Mouse (Mus musculus) brain, embryonic 14.5 days (tissue): ENCODE measurements around the gene Slc6a19. TPM values are rescaled to one million over a fixed set of nuclear protein-coding genes. Genes with fewer than 3 reads are reported as not detected.
A peak's percentile ranks its signal among the peaks of the same experiment; 100 is the strongest.

Source experiments
- DNase-seq: peaks from one replicate; pipeline ENCODE4 v3.0.0-alpha.2; 2011; ENCODE audit warnings: low read depth
- CTCF ChIP-seq: fragments of 200-500 bp; IDR thresholded peaks from 2 replicates; pipeline ENCODE4 v1.5.1; 2012; ENCODE audit warnings: inconsistent platforms, mild to moderate bottlenecking, moderate library complexity, borderline replicate concordance; ENCODE audit not compliant: insufficient read depth, insufficient read length; ENCODE audit errors: extremely low read depth
- POLR2A ChIP-seq: fragments of 200-500 bp; IDR thresholded peaks from 2 replicates; pipeline ENCODE4 v1.6.1; 2012; ENCODE audit warnings: mild to moderate bottlenecking, inconsistent platforms, borderline replicate concordance; ENCODE audit not compliant: poor library complexity, insufficient read depth, insufficient read length, severe bottlenecking; ENCODE audit errors: extremely low read depth
- polyA plus RNA-seq: library from polyadenylated mRNA; depleted of rRNA; stranded (reverse); fragments of >200 nt; gene quantifications from 2 replicates; pipeline ENCODE4 v1.2.3, GENCODE M21; 2012; rRNA removed

Gene Slc6a19
- polyA plus RNA-seq, 1 experiment, result 0.45 TPM

DNA sequence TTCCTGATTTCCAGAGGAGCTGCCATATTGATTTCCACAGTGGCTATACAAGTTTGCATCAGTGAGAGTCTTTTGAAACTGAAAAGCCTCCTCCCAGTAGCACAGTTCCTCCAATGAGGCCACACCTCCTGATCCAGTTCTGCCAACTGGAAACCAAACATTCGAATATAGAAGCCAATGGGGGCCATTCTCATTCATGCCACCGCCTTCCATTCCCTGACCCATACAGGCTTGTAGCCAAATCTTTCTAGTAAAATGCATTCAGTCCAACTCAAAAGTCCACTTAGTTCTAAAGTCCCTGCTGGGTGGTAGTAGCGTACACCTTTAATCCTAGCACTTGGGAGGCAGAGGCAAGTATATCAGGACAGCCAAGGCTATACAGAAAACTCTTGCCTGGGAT is 51.4 kb downstream of the Slc6a19 start:
- no peak for DNase-seq
- no peak for TF ChIP-seq CTCF
- no peak for TF ChIP-seq POLR2A

DNA sequence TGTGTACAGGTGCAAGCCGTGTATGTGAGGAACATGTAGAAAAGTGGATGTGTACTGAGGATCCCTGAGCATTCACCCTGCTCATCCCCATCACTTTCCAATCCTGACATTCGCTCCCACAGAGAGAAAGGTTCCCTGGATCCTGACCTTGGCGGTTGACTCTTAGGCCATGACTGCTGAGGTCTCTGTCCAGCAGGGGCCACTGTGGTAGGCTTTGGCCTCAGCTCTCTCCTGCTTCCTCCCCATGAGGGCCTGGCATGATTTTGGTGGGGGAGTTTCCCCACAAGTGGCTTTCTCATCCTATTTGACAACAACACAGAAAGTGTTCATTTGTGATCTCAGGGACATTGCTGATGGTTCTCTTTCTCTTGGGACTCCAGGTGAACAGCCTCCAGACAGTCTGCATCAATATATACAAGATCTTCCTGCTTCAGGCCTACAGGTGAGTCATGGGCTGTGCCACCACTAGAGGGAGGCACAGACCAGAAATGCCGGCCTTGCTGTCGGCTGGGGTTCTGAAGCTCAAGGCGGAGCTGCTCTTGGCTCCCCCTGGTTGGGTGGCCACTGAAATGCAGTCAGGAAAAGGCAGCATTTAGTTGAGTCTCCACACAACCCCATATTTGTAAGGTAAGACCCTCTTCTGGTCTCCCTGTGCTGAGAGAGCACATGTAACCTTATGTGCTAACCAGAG is 58.1 kb downstream of the Slc6a19 start:
- TF ChIP-seq CTCF, result peak; percentile 78
- TF ChIP-seq POLR2A, result no peak
- DNase-seq, result peak; percentile 69

DNA sequence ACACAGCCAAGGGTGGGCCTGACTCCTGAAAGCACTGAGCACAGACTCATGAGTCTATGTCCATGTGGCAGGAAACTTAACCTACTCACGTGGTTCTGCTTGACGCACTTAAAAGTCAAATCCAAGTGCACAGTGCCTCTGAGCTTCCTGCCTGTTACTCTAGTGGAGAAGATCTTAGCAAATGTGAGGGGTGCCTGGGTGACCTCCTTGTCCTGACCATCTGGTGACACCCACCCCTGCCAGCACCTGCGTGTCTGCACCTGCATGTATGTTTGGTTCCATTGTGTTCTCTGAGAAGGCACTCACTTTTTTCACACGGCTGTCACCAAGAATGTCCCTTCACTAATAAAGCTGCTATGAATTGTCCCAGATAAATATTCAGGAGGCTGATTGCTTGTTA is 63.4 kb downstream of the Slc6a19 start:
- TF ChIP-seq POLR2A, result no peak
- no peak for TF ChIP-seq CTCF
- no peak for DNase-seq

DNA sequence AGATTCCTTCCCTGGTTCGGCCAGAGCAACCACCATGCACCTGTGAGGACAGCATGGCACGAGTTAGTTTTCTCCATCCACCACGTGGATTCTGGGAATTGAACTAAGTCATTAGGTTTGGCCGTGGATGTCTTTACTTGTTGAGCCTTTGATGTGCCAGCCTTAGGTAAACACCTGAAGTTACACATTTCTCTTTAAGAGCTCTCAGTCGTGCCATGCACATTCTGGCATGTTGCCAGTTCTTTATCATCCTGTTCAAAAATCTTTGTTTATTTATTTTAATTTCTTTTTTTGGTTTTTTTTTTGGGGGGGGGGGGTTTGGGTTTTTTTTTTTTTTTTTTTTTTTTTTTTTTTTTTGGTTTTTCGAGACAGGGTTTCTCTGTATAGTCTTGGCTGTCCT is 66.8 kb downstream of the Slc6a19 start:
- TF ChIP-seq POLR2A (no peak), CTCF (no peak)
- no peak for DNase-seq

DNA sequence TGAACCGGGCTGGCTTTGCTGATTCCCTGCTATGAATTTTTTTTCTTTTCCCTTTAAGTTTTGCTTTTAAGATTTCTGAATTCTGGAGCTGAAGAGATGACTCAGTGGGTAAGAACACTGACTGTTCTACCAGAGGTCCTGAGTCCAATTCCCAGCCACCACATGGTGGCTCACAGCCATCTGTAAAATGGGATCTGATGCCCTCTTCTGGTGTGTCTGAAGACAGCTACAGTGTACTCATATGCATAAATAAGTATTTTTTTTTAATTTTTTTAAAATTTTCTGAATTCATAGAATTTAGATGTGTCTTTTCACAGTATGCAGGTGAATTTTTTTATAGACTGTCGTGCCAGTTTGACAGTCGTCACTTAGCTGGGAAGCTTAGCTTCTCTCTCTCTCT is 72.8 kb downstream of the Slc6a19 start:
- TF ChIP-seq CTCF, result no peak
- no peak for TF ChIP-seq POLR2A
- no peak for DNase-seq

Other genes starting within 250 kb of the Slc6a19 start
- 91.4 and 99.1 TPM in 2 replicates for gene Lpcat1, start 237.7 kb downstream of the Slc6a19 start, polyA plus RNA-seq
- gene Slc6a3, start 168.1 kb downstream of the Slc6a19 start, polyA plus RNA-seq, result 2.4 and 2.7 TPM in 2 replicates
- 138 and 161 TPM in 2 replicates for gene Clptm1l, start 100.9 kb downstream of the Slc6a19 start, polyA plus RNA-seq
- 17.2 and 21.5 TPM in 2 replicates for gene Tert, start 78.0 kb downstream of the Slc6a19 start, polyA plus RNA-seq
- gene Slc6a18, start 26.8 kb downstream of the Slc6a19 start, polyA plus RNA-seq, result not detected in 2 replicates
- 24.8 and 33.8 TPM in 2 replicates for gene Slc12a7, start 28.2 kb upstream of the Slc6a19 start, polyA plus RNA-seq
- gene Nkd2, start 142.8 kb upstream of the Slc6a19 start, polyA plus RNA-seq, result 14.6 and 19.3 TPM in 2 replicates
- 9.9 and 11.1 TPM in 2 replicates for gene Trip13, start 232.9 kb upstream of the Slc6a19 start, polyA plus RNA-seq
- gene Brd9, start 232.9 kb upstream of the Slc6a19 start, polyA plus RNA-seq, result 138 and 145 TPM in 2 replicates